Comparison of ENCODE assay signal across 9 mouse cellular contexts in genomic region chr7:100108341-100108740, GRCm38 (mm10). TPM values are rescaled to one million over a fixed set of nuclear protein-coding genes. Genes with fewer than 3 reads are reported as not detected.
DNase-seq lines count a peak whose midpoint lies in the region; ATAC-seq and TF ChIP-seq lines count a peak whose summit lies in the region.
"Had no signal": no experiment of that assay in that cellular context is flagged by ENCODE, and none has a peak within 500 bp of the region (broad histone marks: within the 10 kb centered on the region; RNA-seq: fewer than 3 reads in every experiment).

No protein-coding gene starts in this region.

- ATAC-seq in lung, embryonic 14.5 days (ENCODE audit: insufficient read depth): no peak

- H3K9ac ChIP-seq in lung, embryonic 14.5 days: no peak overlapping the region
- H3K9ac ChIP-seq: limb, embryonic 15.5 days had no signal

- WGBS in lung, embryonic 14.5 days: 60% methylated on average over 3 of the region's 3 CpGs

- peaks cover 82% of the 10 kb centered on the region for H3K36me3 ChIP-seq in lung, embryonic 14.5 days (ENCODE audit: insufficient read depth)

- H3K4me2 ChIP-seq in lung, embryonic 14.5 days: no peak overlapping the region
- H3K4me2 ChIP-seq: limb, embryonic 15.5 days had no signal

- peak; percentile 58 for TF ChIP-seq CTCF in lung, embryonic 14.5 days (IDR thresholded peaks at IDR 0.05; ENCODE audit: low read depth)

- DNase-seq in heart, adult 8-10 months (ENCODE audit: low spot score): peak; percentile 6
- DNase-seq in heart, adult 9 months (ENCODE audit: low spot score in 2 of 2): no peak
- DNase-seq in lung, embryonic 14.5 days: peak; percentile 78
- no peak for DNase-seq in lung, postnatal 4 days
- peak; percentile 33 for DNase-seq in ZHBTc4 (ENCODE audit: low read depth, low spot score)
- DNase-seq in lung, postnatal 36 days: peak; percentile 58
- no peak for DNase-seq in layer of hippocampus, adult 9-11 months
- DNase-seq in spleen, postnatal 10 days (ENCODE audit: low spot score in 2 of 2): no peak

- H3K9me3 ChIP-seq in lung, embryonic 14.5 days (ENCODE audit: low read depth, low read length): no peaks in the 10 kb centered on the region
- H3K9me3 ChIP-seq: limb, embryonic 15.5 days had no signal

- no peak overlapping the region for H3K27ac ChIP-seq in lung, embryonic 14.5 days (ENCODE audit: low read depth)
- H3K27ac ChIP-seq: limb, embryonic 15.5 days had no signal

- H3K4me1 ChIP-seq in lung, embryonic 14.5 days (ENCODE audit: insufficient read depth): no peaks in the 10 kb centered on the region
- H3K4me1 ChIP-seq: limb, embryonic 15.5 days had no signal

- no peak overlapping the region for H3K4me3 ChIP-seq in lung, embryonic 14.5 days (ENCODE audit: low read depth, low read length)
- H3K4me3 ChIP-seq: limb, embryonic 15.5 days had no signal

- no peaks in the 10 kb centered on the region for H3K27me3 ChIP-seq in lung, embryonic 14.5 days (ENCODE audit: insufficient read depth, low read length)
- H3K27me3 ChIP-seq: limb, embryonic 15.5 days had no signal

RNA-seq across cellular contexts. Expression of gene Pold3, which starts 13.0 kb away (rescaled TPM):
- total RNA-seq in heart, adult 8-10 months (2022): 1 to 10 TPM; 7.5 to 9.4 (median 8.9) TPM
- polyA plus RNA-seq in lung, embryonic 14.5 days (2014; fragmentation: Nextera tagmentation; extraction: Ambion mirVana): 70.8 and 71.9 TPM in 2 replicates

RNA-seq across cellular contexts. Expression of gene Lipt2, which starts 50.7 kb away (rescaled TPM):
- 1 to 10 TPM; 4.4 to 6.3 (median 5.4) TPM for total RNA-seq in heart, adult 8-10 months (2022)
- 22.9 and 27.3 TPM in 2 replicates for polyA plus RNA-seq in lung, embryonic 14.5 days (2014; fragmentation: Nextera tagmentation; extraction: Ambion mirVana)

Comparison
In these comparisons a context has a peak if more than half of its experiments do, and no peak if none do; other contexts are left out.
1. DNase-seq: peak in heart, adult 8-10 months (single experiment), lung, embryonic 14.5 days (single experiment), ZHBTc4 (single experiment) and lung, postnatal 36 days (single experiment); none in heart, adult 9 months (0 of 2), lung, postnatal 4 days (0 of 2), layer of hippocampus, adult 9-11 months (single experiment) and spleen, postnatal 10 days (0 of 2).